Mouse (Mus musculus): ENCODE data around the gene Ppp3ca.

The Ppp3ca gene

DNA sequence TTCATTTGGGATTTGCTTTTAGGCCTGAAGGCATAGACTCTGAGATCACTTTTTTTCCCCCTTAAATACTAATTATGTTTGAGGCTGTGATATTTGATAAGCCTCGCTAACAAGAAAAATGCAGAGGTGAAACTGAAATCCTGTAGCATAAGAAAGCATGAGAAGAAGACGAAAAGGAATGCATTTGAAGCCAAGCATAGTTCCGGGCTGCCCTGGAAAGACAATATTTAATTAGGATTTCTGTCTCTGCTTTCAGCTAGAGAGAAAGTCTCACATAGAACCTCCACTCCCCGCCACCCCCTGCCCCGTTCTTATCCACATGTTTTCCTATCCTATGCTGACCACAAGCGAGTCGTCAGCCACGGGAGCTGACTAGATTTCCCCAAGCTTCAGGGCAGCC is 241.4 kb downstream of the Ppp3ca start:
- no peak for DNase-seq (ENCODE audit: low read depth)

- DNase-seq (ENCODE audit: low read depth) = no peak
Measured at GRCm38 (mm10) chr3:136917080-136917479, 247.2 kb downstream of the Ppp3ca start.

- no peak for DNase-seq (ENCODE audit: low read depth)
Measured at GRCm38 (mm10) chr3:136933071-136933470, 263.1 kb downstream of the Ppp3ca start.

DNA sequence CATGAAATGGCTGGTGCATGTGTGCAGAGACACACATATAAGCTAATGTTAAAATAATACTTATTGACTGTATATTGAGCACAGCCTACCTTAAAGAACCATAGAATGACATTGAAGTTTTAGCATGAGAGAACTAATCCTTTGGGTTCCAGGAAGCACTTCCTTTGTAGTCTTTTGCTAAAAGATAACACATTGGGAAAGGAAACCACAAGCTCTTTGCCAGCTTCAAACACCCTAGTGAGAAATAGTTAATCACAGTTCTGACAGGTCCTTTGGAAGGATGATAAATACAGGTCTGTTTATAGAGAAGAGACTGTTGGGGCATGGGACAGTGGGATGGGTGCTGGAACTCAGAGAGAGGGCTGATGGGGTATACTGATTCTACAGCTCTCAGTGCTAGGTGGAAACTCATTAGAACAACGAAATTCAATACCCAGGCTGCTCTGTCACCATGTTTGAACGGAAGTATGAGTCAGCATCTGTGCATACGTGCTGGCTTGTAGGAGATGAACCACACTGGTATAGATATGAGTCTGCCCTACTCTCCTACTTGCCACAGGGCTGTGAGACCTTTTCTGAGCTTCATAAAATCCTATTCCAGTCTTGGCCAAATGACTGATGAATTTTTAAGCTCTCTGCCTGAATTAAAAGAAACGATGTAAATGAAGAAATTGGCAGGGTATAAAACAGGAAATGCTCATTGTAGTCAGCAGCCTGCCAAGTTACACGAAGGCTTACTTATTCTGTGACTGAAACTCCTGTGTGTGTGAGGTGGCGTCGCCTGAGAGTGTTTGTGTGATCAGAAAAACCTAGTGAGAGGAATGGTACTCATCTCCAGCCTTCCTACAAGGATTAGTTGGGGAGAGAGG is 271.0 kb downstream of the Ppp3ca start:
- DNase-seq (ENCODE audit: low read depth) = peak; percentile 43

GRCm38 (mm10) chr3:136941602-136941926 is 271.6 kb downstream of the Ppp3ca start:
- DNase-seq (ENCODE audit: low read depth) = peak; percentile 19

DNA sequence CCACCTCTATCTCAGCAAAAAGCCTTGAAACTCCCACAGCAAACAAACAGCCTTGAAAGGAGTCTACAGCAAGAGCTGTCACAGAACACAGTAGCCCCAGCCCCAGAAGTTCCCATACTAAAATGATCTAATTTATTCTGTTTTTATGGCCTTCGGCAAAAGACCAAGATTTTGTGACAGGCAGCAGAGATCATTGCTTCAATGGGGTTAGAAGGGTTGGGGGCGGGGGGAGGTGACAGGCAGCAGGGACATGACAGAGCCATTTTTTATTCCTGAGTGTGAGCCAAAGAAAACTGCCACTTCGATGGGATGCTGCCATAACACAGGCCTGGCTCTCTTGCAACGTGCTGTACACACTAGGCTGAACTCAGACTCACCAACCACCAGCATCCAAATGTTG is 275.6 kb downstream of the Ppp3ca start:
- DNase-seq (ENCODE audit: low read depth) = no peak

DNA sequence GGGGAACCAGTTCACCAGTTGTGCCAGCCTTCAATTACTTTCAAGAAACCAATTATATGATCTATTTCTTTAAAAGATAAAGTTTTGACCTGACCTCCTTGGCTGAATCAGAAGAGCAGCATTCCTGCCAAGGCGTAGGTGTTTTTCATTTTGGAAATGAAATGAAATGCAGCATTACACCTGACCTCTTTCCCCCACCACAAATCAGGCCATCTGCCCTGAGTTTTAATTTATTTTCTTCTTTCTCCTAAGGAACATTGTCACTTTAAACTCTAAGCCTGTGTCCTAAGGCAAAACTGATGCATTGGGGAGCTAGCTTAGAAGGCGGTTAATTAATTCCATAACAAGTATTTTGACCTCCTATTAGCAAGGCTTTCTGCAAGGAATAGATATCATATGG is 276.7 kb downstream of the Ppp3ca start:
- no peak for DNase-seq (ENCODE audit: low read depth)

DNA sequence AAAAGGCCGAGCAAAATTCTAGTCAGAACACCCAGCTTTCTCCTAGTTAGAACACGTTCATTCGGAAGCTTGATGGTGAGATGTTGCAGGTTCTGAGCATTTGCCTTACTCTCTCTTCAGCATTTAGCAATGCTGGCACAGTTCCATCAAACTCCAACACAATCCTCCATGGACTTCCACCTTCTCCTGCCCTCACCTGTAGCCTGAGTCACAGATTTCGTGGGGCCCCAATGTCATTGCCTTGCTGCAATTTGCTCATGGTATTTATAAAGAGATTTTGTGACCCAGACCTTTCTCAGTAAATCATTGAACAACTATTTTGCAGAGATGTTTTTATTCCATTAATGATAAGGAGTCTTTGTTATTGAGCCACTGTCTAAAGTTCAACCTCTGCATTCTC is 278.2 kb downstream of the Ppp3ca start:
- no peak for DNase-seq (ENCODE audit: low read depth)

GRCm38 (mm10) chr3:136951792-136952191 is 281.9 kb downstream of the Ppp3ca start:
- DNase-seq (ENCODE audit: low read depth) = no peak

DNA sequence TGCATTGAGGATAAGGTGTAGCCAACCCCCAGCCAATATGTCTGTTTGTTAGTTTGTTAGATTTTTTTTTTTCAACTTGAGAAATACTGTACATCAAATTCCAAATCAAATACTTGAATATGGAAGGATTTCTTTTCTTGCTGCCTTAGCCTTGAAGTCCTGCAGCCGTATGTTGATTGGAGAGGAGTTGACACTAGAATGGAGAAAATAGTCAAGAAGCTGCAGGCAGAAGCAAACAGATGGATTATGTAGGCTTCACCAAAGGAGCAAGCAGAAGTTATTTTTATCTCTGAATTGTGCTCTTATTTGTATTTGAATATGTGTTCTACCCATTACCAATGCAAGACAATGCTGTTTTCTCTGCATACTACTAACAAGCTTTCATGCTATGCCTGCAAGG is 282.9 kb downstream of the Ppp3ca start:
- no peak for DNase-seq (ENCODE audit: low read depth)

GRCm38 (mm10) chr3:136955043-136955442 is 285.1 kb downstream of the Ppp3ca start:
- DNase-seq (ENCODE audit: low read depth) = no peak

GRCm38 (mm10) chr3:136960314-136960713 is 290.4 kb downstream of the Ppp3ca start:
- no peak for DNase-seq (ENCODE audit: low read depth)

GRCm38 (mm10) chr3:136966786-136967185 is 296.9 kb downstream of the Ppp3ca start:
- no peak for DNase-seq (ENCODE audit: low read depth)

DNA sequence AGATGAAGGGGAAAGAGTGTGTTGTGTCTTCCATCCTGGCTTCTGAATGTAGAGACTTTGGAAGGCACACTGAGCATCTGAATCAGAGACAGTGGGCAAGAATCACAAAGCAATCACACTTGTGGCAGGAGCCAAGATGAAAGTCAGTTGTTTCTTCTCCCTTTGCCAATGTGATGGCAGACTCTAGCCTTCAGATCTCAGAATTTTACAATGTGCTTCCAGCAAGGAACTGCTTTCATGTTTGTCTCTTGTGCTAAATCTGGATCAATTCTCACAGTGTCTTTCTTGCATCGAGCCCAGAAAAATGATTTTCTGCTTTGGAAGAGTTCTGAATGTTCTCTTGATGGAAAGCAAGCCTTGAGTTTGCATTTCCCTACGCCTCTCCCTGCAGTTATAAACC is 297.6 kb downstream of the Ppp3ca start:
- no peak for DNase-seq (ENCODE audit: low read depth)

DNA sequence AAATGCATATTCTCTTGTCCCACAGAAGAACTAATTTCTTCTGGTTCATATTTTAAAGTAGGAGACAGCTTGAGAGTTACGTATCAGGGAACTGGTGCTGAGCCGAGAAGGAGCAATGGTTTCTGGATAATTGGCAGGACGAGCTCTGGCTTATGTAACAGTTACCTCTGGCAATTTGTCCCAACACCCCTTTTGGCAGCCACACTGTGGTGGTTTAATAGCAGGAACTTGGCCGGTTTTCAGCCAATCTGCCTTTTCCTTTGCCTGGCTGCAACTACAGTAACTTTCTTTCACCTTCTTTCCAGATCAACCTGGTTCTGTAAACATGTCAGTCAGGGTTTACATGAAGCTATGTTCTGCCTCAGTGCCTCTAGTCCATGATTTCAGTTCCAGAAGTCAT is 299.9 kb downstream of the Ppp3ca start:
- peak; percentile 19 for DNase-seq (ENCODE audit: low read depth)

DNA sequence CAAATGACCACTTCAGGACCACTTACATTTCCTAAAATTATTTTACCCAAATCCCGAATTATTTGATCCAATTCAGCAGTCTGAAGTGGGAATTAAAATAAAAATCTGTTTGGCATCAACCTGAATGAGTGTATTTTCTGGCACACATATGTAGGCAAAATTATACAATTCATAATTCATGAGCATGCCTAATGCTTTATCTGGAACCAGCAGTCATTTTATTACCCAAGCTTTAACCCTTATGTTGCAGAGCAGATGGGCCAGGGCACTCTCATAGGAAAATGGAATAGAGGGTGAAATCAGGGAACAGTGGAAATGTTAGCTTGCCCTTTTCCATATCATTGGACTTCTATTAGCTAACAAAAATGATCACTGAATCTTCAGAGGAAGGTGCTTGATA is 307.9 kb downstream of the Ppp3ca start:
- DNase-seq (ENCODE audit: low read depth) = no peak

GRCm38 (mm10) chr3:136980915-136981588 is 311.1 kb downstream of the Ppp3ca start:
- no peak for DNase-seq (ENCODE audit: low read depth)

GRCm38 (mm10) chr3:136981589-136981924 is 311.6 kb downstream of the Ppp3ca start:
- DNase-seq (ENCODE audit: low read depth) = no peak

- no peak for DNase-seq (ENCODE audit: low read depth)
Measured at GRCm38 (mm10) chr3:136982021-136982420, 312.1 kb downstream of the Ppp3ca start.

- no peak for DNase-seq (ENCODE audit: low read depth)
Measured at GRCm38 (mm10) chr3:136986096-136986881, 316.4 kb downstream of the Ppp3ca start.

Data from NIH3T3 (cell line).